ENCODE assay signal across 8 mouse cellular contexts in the genomic region with DNA sequence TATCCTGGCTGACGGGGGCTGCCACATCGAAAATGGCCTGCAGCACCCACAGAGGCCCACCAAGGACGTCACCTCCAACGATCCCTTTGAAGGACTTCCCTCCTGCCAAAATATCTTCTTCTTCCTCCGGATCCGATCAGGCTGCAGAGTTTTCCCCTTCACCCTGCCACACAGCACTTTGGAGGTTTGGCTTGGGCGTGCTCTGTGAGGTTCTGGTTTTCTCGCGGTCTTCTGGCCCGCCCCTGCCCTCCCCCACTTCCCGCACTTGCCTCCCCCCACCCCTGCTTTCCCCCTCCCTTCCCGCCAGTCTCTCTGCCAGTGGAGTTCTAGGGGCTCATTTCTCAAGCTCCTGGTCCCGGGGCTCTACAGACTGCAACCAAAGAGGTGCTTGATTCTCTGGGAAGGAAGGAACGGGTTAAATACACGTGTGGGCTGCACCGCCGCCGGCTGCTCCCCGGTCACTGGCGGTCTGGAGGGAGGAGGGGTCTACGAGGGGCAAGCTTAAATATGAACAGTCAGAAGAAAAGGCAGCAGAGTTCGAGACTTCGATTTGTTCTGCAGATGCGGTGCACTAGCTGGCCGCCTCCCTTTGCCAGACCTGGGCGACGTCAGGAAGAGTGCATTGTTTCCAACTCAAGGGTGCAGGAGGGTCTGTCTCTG. TPM values are rescaled to one million over a fixed set of nuclear protein-coding genes. Genes with fewer than 3 reads are reported as not detected.
A peak's percentile ranks its signal among the peaks of the same experiment; 100 is the strongest.
DNase-seq lines count a peak whose midpoint lies in the region; ATAC-seq and TF ChIP-seq lines count a peak whose summit lies in the region.

A gene (minus strand): TSS at position 363 of the 660 bp plus-strand sequence.

- intact Hi-C loops in left cerebral cortex, postnatal 14 days (cut with DNase I): loop anchor here (2.0 to 10.0 kb wide), 2 partner anchors 212 to 328 kb away; no protein-coding TSS in a partner anchor

- H3K9me3 ChIP-seq in kidney, embryonic 15.5 days (replicated peaks): no peaks in the 10 kb centered on the region
- H3K9me3 ChIP-seq in forebrain, embryonic 12.5 days: no peaks in the 10 kb centered on the region
- H3K9me3 ChIP-seq in hindbrain, postnatal 0 days (ENCODE audit: low read length): no peaks in the 10 kb centered on the region
- H3K9me3 ChIP-seq in neural tube, embryonic 11.5 days (ENCODE audit: control insufficient read depth, low read length): no peaks in the 10 kb centered on the region

- H3K4me3 ChIP-seq in kidney, embryonic 15.5 days (replicated peaks): peak within 1 kb of the TSS; percentile 60
- H3K4me3 ChIP-seq in forebrain, embryonic 12.5 days (replicated peaks): peak within 1 kb of the TSS; percentile 31
- H3K4me3 ChIP-seq in hindbrain, postnatal 0 days (ENCODE audit: low read length): peak within 1 kb of the TSS; percentile 28
- H3K4me3 ChIP-seq in neural tube, embryonic 11.5 days (ENCODE audit: low read depth, low read length): peak within 1 kb of the TSS; percentile 25

- under 1% methylated on average over 27 of the region's 27 CpGs for WGBS in kidney, embryonic 15.5 days
- under 1% methylated on average over 27 of the region's 27 CpGs for WGBS in forebrain, embryonic 12.5 days
- 1% methylated on average over 27 of the region's 27 CpGs for WGBS in hindbrain, postnatal 0 days
- WGBS in neural tube, embryonic 11.5 days: under 1% methylated on average over 27 of the region's 27 CpGs

- DNase-seq in kidney, adult 18-20 months: no peak
- no peak for DNase-seq in hindbrain, postnatal 0 days (ENCODE audit: low spot score)
- DNase-seq in neural tube, embryonic 11.5 days (ENCODE audit: low spot score): peak; percentile 67
- no peak for DNase-seq in left cerebral cortex, postnatal 14 days (ENCODE audit: low spot score in 2 of 2)
- DNase-seq in urinary bladder, adult 18-20 months (ENCODE audit: low spot score in 2 of 2): no peak

- peak within 1 kb of the TSS; percentile 92 for H3K4me2 ChIP-seq in kidney, embryonic 15.5 days
- H3K4me2 ChIP-seq in forebrain, embryonic 12.5 days: peak within 1 kb of the TSS; percentile 60
- H3K4me2 ChIP-seq in hindbrain, postnatal 0 days (ENCODE audit: low read depth, low read length): peak within 1 kb of the TSS; percentile 64
- H3K4me2 ChIP-seq in neural tube, embryonic 11.5 days (ENCODE audit: low read depth): peak within 1 kb of the TSS; percentile 42

- H3K36me3 ChIP-seq in kidney, embryonic 15.5 days: no peaks in the 10 kb centered on the region
- H3K36me3 ChIP-seq in forebrain, embryonic 12.5 days (replicated peaks): no peaks in the 10 kb centered on the region
- no peaks in the 10 kb centered on the region for H3K36me3 ChIP-seq in hindbrain, postnatal 0 days (ENCODE audit: insufficient read depth, low read length)
- H3K36me3 ChIP-seq in neural tube, embryonic 11.5 days (ENCODE audit: control insufficient read depth, insufficient read depth, low read length): no peaks in the 10 kb centered on the region

- 0 out of 2 replicates have a peak, but pooled peaks cover 11% of the 10 kb centered on the region for H3K27me3 ChIP-seq in kidney, embryonic 15.5 days
- peaks cover 65% of the 10 kb centered on the region for H3K27me3 ChIP-seq in forebrain, embryonic 12.5 days
- peaks cover 38% of the 10 kb centered on the region for H3K27me3 ChIP-seq in hindbrain, postnatal 0 days (ENCODE audit: insufficient read depth, low read length)
- H3K27me3 ChIP-seq in neural tube, embryonic 11.5 days (ENCODE audit: control insufficient read depth, insufficient read depth, low read length): peaks cover 47% of the 10 kb centered on the region

- peaks cover 56% of the 10 kb centered on the region for H3K4me1 ChIP-seq in kidney, embryonic 15.5 days
- peaks cover 54% of the 10 kb centered on the region for H3K4me1 ChIP-seq in forebrain, embryonic 12.5 days
- peaks cover 20% of the 10 kb centered on the region for H3K4me1 ChIP-seq in hindbrain, postnatal 0 days (ENCODE audit: insufficient read depth, low read length)
- H3K4me1 ChIP-seq in neural tube, embryonic 11.5 days (ENCODE audit: control insufficient read depth, insufficient read depth, low read length): peaks cover 12% of the 10 kb centered on the region; the same call in 1 of the 2 replicates

- H3K27ac ChIP-seq in kidney, embryonic 15.5 days: peak within 1 kb of the TSS; percentile 76
- no peak within 1 kb of the TSS for H3K27ac ChIP-seq in forebrain, embryonic 12.5 days
- H3K27ac ChIP-seq in hindbrain, postnatal 0 days: no peak within 1 kb of the TSS
- H3K27ac ChIP-seq in neural tube, embryonic 11.5 days (ENCODE audit: low read depth, low read length): no peak within 1 kb of the TSS

- H3K9ac ChIP-seq in kidney, embryonic 15.5 days: peak within 1 kb of the TSS; percentile 37
- 0 out of 2 replicates have a peak within 1 kb of the TSS, but pooled peaks have one; percentile 12 for H3K9ac ChIP-seq in forebrain, embryonic 12.5 days
- H3K9ac ChIP-seq in hindbrain, postnatal 0 days (replicated peaks; ENCODE audit: low read length): peak within 1 kb of the TSS; percentile 33; the same call in 1 of the 2 replicates
- H3K9ac ChIP-seq in neural tube, embryonic 11.5 days (ENCODE audit: low read length): peak within 1 kb of the TSS; percentile 26

- no peak for TF ChIP-seq CTCF in hindbrain, postnatal 0 days (IDR thresholded peaks at IDR 0.05; ENCODE audit: low read depth)

- peak; percentile 15; the same call in 1 of the 2 replicates for ATAC-seq in kidney, embryonic 15.5 days (replicated peaks; ENCODE audit: low FRiP score)
- no peak; the same call in 1 of the 2 replicates for ATAC-seq in forebrain, embryonic 12.5 days (ENCODE audit: low FRiP score)
- ATAC-seq in hindbrain, postnatal 0 days: no peak
- no peak for ATAC-seq in neural tube, embryonic 11.5 days (ENCODE audit: insufficient read depth, low FRiP score, low TSS enrichment)
- ATAC-seq in CD4-positive, CD25-positive, alpha-beta regulatory T cell, adult 4 months: no peak

RNA-seq across cellular contexts. Expression of the gene that starts here (rescaled TPM):
- polyA plus RNA-seq in kidney, embryonic 15.5 days (2015; fragmentation: Nextera tagmentation; extraction: Ambion mirVana): 16.2 and 16.6 TPM in 2 replicates
- 2.8 and 3.2 TPM in 2 replicates for polyA plus RNA-seq in forebrain, embryonic 12.5 days (2016; fragmentation: Nextera tagmentation; extraction: Ambion mirVana)
- total RNA-seq in hindbrain, postnatal 0 days (2014; rRNA removed): 6.7 and 8.9 TPM in 2 replicates
- polyA plus RNA-seq in hindbrain, postnatal 0 days (2015; fragmentation: Nextera tagmentation; extraction: Ambion mirVana): 7.9 and 9.1 TPM in 2 replicates
- 9.8 and 9.9 TPM in 2 replicates for polyA plus RNA-seq in neural tube, embryonic 11.5 days (2014; fragmentation: Nextera tagmentation; extraction: Ambion mirVana)
- polyA plus RNA-seq in CD4-positive, CD25-positive, alpha-beta regulatory T cell, adult 4 months (2017; shearing (Covaris generic)): not detected
- total RNA-seq in left cerebral cortex, postnatal 14 days (2021): 1 to 10 TPM; 1.7 to 4.3 TPM

Comparison
In these comparisons a context has a peak if more than half of its experiments do, and no peak if none do; other contexts are left out.
1. H3K4me2 ChIP-seq: peak in every context shown above with its lines; median percentile 92 in kidney, embryonic 15.5 days; 64 in hindbrain, postnatal 0 days; 60 in forebrain, embryonic 12.5 days; 42 in neural tube, embryonic 11.5 days.